Mouse (Mus musculus) ES-E14 (cell line): ENCODE data around the gene Mospd1. TPM values are rescaled to one million over a fixed set of nuclear protein-coding genes. Genes with fewer than 3 reads are reported as not detected.
A peak's percentile ranks its signal among the peaks of the same experiment; 100 is the strongest.

Source experiments
- DNase-seq: peaks from one replicate; pipeline ENCODE4 v3.0.0-alpha.2; 2013; ENCODE audit warnings: low read depth, low spot score
- H3K27ac ChIP-seq: 2 replicates; pipeline ENCODE4 v1.5.1; 2012; ENCODE audit warnings: low read depth, mild to moderate bottlenecking, low read length, moderate library complexity, mixed read lengths; ENCODE audit not compliant: poor library complexity, insufficient read depth, severe bottlenecking
- H3K36me3 ChIP-seq: 2 replicates; pipeline ENCODE4 v1.6.1; 2012; ENCODE audit warnings: mild to moderate bottlenecking, low read length, moderate library complexity, mixed read lengths; ENCODE audit not compliant: control insufficient read depth, poor library complexity, insufficient read depth, severe bottlenecking
- H3K4me1 ChIP-seq, 2 experiments: fragments of 150-350 bp in 1 of 2; sonication (generic) in 1 of 2; 2 replicates each; pipeline ENCODE4 v1.6.1; 2012; ENCODE audit warnings: low read length in 2 of 2, mild to moderate bottlenecking in 1 of 2, mixed read lengths in 1 of 2; ENCODE audit not compliant: control insufficient read depth in 2 of 2, insufficient read depth in 2 of 2, poor library complexity in 1 of 2
- H3K4me3 ChIP-seq, 2 experiments: fragments of 150-350 bp in 1 of 2; sonication (generic) in 1 of 2; 2 replicates each; pipeline ENCODE4 v1.5.1; 2012; ENCODE audit warnings: low read length in 2 of 2, low read depth in 1 of 2, mild to moderate bottlenecking in 1 of 2, mixed read lengths in 1 of 2; ENCODE audit not compliant: insufficient read depth in 1 of 2, poor library complexity in 1 of 2, severe bottlenecking in 1 of 2
- H3K9ac ChIP-seq: 2 replicates; pipeline ENCODE4 v1.6.1; 2012; ENCODE audit warnings: low read depth, mild to moderate bottlenecking, low read length, mixed read lengths; ENCODE audit not compliant: poor library complexity, insufficient read depth, severe bottlenecking
- H3K9me3 ChIP-seq: fragments of 150-350 bp; sonication (generic); 2 replicates; pipeline ENCODE4 v1.6.1; 2012; ENCODE audit warnings: low read depth, mild to moderate bottlenecking, low read length; ENCODE audit not compliant: control insufficient read depth, insufficient read depth
- CHD2 ChIP-seq: IDR thresholded peaks from 2 replicates; pipeline ENCODE4 v1.6.1; 2014; ENCODE audit warnings: mild to moderate bottlenecking, low read depth, low read length, inconsistent platforms
- HCFC1 ChIP-seq: IDR thresholded peaks from 2 replicates; pipeline ENCODE4 v1.6.1; 2012; ENCODE audit warnings: low read length, inconsistent platforms, borderline replicate concordance; ENCODE audit not compliant: insufficient read depth
- MAFK ChIP-seq: IDR thresholded peaks from 2 replicates; pipeline ENCODE4 v1.6.1; 2014; ENCODE audit warnings: mild to moderate bottlenecking, low read depth, low read length, inconsistent platforms; ENCODE audit not compliant: insufficient read depth
- ZC3H11A ChIP-seq: IDR thresholded peaks from 2 replicates; pipeline ENCODE4 v1.6.1; 2012; ENCODE audit warnings: low read depth, mild to moderate bottlenecking, inconsistent platforms, low read length, borderline replicate concordance
- ZNF384 ChIP-seq: IDR thresholded peaks from 2 replicates; pipeline ENCODE4 v1.6.1; 2012; ENCODE audit warnings: low read depth, low read length, inconsistent platforms
- in situ Hi-C, 2 experiments: fragments of 600-800 bp; cut with MboI; formaldehyde crosslinking; loops; one replicate each; pipeline ENCODE4 v1.15.1; 2025; ENCODE audit warnings: low sequenced_read_pairs in 2 of 2, inconsistent platforms in 1 of 2; ENCODE audit not compliant: unreplicated experiment in 2 of 2
- total RNA-seq: library from RNA; depleted of rRNA; stranded (reverse); fragments of 300-350 nt; gene quantifications from 2 replicates; pipeline ENCODE4 v1.2.3, GENCODE M21; 2012

Mospd1 gene
- total RNA-seq, 1 experiment = 7.4 TPM

DNA sequence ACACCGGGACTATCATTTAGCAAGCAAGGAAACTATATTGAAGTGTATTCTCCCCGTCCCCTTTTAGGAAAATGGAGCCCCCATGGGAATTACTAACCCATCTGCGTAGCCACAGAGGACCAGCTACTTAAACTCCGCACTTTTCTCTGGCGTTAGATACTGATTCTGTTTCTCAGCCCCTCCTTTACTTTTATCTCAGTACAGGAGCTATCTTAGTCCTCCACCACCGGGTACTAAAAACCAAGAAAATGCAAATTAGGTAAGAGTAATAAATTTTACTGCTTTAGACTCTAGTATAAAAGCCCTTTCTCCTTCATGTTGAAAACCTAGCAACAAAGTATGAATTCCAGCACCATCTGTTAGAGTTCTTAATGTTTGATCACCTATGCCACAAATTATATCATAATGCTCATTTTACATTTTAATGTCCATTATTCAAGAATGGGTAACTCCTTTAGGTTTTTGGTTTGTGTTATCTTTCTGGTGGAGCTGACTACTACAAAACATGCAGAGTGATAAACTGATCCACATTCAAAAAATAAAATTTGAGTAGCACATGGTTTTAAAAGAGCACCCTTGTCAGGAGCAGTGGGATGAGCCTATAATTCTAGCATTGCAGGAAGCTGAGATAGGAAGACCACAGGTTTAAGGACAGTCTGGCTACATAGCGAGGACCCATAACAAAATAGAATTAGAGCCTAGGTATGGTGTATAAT, 5.5 kb downstream of the Mospd1 start:
- DNase-seq = no peak
- no peak overlapping the region for H3K4me3 ChIP-seq
- H3K36me3 ChIP-seq = no peaks in the 10 kb centered on the region
- no peak for TF ChIP-seq HCFC1
- no peak for TF ChIP-seq CHD2
- no peak for TF ChIP-seq ZNF384
- TF ChIP-seq MAFK = no peak
- TF ChIP-seq ZC3H11A = no peak
- H3K9ac ChIP-seq = no peak overlapping the region
- no peaks in the 10 kb centered on the region for H3K9me3 ChIP-seq
- in situ Hi-C loops = no loop called here
- H3K4me1 ChIP-seq = no peaks in the 10 kb centered on the region
- H3K27ac ChIP-seq = no peak overlapping the region

DNA sequence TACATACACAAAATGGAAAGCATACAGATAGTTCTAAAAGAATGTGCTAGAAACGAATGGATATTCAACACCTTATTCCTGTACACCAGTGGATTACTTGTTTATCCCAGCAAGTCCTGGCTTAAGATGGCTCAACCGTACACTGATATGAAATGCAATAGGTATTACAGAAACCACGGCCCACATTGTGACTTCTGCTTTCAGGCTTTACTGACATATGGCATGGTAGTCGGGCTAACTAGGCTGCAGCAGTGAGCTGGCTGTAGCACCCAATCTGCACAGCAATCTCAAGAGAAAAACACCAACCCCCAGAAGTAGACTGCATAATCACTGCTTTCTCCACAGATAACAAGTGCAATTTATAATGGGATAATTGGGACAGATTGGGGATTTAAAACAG, 21.9 kb downstream of the Mospd1 start:
- in situ Hi-C loops = no loop called here

DNA sequence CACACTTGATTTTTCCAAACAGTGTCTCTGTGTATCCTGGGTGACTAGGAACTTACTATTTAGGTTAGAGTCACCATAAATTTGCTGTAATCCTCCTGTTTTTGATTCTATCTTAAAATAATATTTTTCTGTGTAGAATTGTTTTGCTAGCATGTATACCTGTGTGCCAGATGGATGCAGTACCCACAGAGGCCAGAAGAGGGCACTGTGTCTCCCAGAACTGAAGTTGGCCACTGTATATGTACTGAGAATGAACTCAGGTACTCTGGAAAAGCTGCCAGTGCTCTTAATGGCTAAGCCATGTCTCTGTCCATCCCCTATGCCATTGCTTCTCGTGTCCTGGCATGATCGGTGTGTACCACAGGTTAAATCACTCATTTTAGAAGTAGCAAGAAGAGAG, 28.8 kb downstream of the Mospd1 start:
- in situ Hi-C loops = no loop called here
- no peaks in the 10 kb centered on the region for H3K36me3 ChIP-seq
- H3K27ac ChIP-seq = no peak overlapping the region
- H3K9me3 ChIP-seq = no peaks in the 10 kb centered on the region
- no peak overlapping the region for H3K9ac ChIP-seq
- H3K4me1 ChIP-seq = no peaks in the 10 kb centered on the region
- TF ChIP-seq ZC3H11A = peak; percentile 13; the same call in 1 of the 2 replicates
- no peak for TF ChIP-seq CHD2
- H3K4me3 ChIP-seq = no peak overlapping the region
- DNase-seq = peak; percentile 26

More for the DNA sequence above, 21.9 kb downstream of the Mospd1 start:
- no peak overlapping the region for H3K4me3 ChIP-seq
- H3K9me3 ChIP-seq = no peaks in the 10 kb centered on the region
- no peak for TF ChIP-seq MAFK
- no peak for TF ChIP-seq ZNF384
- TF ChIP-seq HCFC1 = no peak
- no peak for TF ChIP-seq CHD2
- no peak for TF ChIP-seq ZC3H11A
- H3K27ac ChIP-seq = no peak overlapping the region
- H3K36me3 ChIP-seq = no peaks in the 10 kb centered on the region
- no peaks in the 10 kb centered on the region for H3K4me1 ChIP-seq
- H3K9ac ChIP-seq = no peak overlapping the region
- no peak for DNase-seq

- no peaks in the 10 kb centered on the region for H3K36me3 ChIP-seq
- H3K27ac ChIP-seq = no peak overlapping the region
- no peaks in the 10 kb centered on the region for H3K4me1 ChIP-seq
- H3K9me3 ChIP-seq = no peaks in the 10 kb centered on the region
- H3K4me3 ChIP-seq = no peak overlapping the region
- peak; percentile 2 for DNase-seq
- no peak for TF ChIP-seq HCFC1
- in situ Hi-C loops = no loop called here
- no peak overlapping the region for H3K9ac ChIP-seq
These were observed 32.9 kb downstream of the Mospd1 start for GRCm38 (mm10) chrX:53337355-53337754.

DNA sequence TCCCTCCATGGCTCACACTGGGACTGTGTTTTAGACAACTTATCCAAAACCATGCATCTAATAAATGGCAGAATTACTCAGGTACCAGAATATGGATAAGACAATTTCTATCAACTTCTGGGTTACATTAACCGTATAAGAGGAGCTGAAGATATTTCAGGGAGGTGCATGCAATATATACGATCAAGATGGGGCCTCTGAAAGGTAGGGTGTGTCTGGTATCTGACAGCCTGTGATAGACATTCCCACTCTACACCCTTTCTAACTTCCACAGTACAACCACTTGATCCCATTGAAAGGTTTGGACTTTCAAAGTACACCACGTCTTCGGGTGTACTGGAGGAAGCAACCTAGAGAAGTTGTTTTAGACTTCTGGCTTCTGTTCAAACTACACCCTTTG, 39.9 kb downstream of the Mospd1 start:
- Histone ChIP-seq H3K36me3 (no peaks in the 10 kb centered on the region), H3K9me3 (no peaks in the 10 kb centered on the region), H3K9ac (no peak overlapping the region), H3K27ac (no peak overlapping the region), H3K4me3 (no peak overlapping the region), H3K4me1 (no peaks in the 10 kb centered on the region)
- in situ Hi-C loops = no loop called here
- no peak for TF ChIP-seq HCFC1
- TF ChIP-seq CHD2 = no peak
- no peak for TF ChIP-seq ZC3H11A
- TF ChIP-seq ZNF384 = no peak
- no peak for TF ChIP-seq MAFK
- no peak for DNase-seq
